Mouse (Mus musculus) neural tube, embryonic 10.5 days (tissue): ENCODE measurements around the gene Gm45799.

Source experiments
- DNase-seq: peaks from one replicate; pipeline ENCODE4 v3.0.0-alpha.2; 2017; ENCODE audit warnings: low spot score; ENCODE audit errors: extremely low spot score

Gene Gm45799

GRCm38 (mm10) chr7:105640233-105640893 lies at the start of gene Gm45799, which contains the start of gene Arfip2:
TSS of gene Gm45799 (plus strand) at chr7:105640552.
TSS of gene Arfip2 (minus strand) at chr7:105640416.
- peak; percentile 94 for DNase-seq

DNA sequence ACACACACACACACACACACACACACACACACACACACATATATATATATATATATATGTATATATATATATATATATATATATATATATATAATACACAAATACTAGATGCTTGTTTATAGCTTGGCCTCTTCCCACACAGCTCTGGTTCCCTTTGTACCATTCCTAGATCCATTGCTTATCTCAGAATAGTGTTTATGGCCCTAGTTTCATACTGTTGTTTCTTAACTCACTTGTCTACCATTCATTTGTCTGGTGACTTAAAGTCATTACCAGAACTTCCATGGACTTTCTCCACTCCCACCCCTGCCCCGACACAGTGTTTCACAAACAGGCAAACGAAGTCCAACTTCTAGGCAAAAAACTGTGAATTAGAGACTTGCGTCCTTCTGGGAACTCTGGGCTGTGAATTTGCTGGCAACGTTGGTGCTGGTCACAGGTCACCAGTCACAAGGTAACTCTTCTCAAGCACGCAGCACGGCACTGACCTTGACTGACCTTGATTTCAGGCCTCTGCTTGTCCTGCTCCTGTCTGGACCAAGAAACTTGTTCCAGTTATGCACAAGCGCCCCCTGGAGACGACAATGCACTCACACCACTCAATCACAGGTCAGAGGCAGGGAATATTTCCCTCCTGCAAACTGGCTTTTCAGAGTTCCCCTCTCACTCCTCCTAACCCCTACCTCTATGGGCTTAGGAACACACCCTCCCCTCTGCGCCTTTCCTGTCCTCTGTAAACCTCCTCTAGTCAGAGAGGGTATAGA lies 37.3 kb upstream of the Gm45799 start:
- peak; percentile 59 for DNase-seq

DNA sequence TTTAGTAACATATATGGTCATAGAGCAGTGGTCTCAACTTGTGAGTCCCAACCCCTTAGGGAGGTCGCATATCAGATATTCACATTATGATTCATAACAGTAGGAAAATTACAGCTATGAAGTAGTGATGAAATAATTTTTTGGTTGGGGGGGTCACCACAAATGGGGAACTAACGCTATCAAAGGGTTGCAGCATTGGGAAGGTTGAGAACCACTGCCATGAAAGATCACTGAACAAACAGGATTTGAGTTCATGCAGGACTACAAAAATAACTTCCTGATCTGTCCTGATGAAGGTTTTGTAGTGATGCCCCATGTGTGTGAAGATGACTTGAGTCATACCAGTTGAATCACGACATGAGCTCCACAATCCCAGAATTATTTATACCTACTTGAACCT lies 31.9 kb upstream of the Gm45799 start:
- DNase-seq = no peak

DNA sequence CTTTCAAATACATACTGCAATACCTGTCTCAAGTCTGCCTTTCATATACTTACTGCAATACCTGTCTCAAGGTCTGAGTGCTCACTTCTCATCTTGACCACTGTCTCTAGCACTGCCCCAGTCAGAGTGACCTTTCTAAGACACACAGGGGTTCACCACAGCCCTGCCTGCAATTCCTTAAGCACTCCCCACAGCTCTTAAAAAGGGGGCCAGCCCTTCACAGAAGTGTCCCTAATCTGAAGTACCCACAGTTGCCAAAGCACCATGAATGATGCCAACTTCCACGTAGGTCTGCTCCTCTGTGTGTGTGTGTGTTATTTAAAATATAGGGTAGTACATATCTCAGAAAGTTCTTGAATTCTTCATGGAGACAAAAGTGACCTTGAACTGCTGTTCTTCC lies 28.6 kb upstream of the Gm45799 start:
- no peak for DNase-seq

DNA sequence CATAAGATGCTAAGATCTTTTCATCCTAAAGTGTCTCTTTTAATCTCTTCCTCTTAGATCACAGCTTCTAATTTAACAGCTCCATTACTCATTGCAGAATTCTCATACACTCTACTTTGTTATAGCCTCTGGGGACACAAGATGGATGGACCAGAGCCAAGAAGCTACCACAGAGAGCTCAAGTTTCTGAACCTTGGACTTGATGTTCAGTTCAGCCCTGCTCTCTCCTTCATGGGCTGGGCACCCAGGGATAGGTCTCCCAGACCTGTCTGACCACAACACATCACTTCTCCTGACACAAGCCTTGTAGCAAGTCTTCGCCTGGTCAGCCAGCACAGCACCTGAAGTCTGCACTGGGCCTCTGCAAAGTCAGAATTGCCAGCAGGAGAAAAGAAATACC lies 26.0 kb upstream of the Gm45799 start:
- no peak for DNase-seq

- DNase-seq = no peak
Observed at GRCm38 (mm10) chr7:105615720-105616119, 24.6 kb upstream of the Gm45799 start.

GRCm38 (mm10) chr7:105616561-105616960 lies 23.8 kb upstream of the Gm45799 start:
- DNase-seq = no peak

- DNase-seq = no peak
Observed at GRCm38 (mm10) chr7:105617810-105618209, 22.5 kb upstream of the Gm45799 start.

DNA sequence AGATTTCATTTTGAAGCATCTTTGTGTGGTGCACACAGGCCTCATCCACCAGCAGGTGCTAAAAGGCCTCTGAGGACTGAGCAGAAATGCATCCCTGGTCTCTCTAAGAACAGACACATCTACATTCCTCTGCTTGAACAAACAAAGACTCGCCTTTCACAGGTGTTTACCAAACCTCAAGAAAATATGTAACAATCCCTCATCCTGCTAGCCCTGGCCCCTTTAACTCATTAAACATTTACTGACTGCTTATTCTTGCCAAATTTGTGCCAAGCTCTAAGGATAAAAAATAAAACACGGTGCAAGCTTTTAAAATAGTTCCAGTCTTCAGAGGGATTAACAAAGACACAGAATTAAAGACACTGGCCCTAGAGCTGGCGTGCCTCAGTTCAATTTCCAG lies 20.7 kb upstream of the Gm45799 start:
- no peak for DNase-seq

DNA sequence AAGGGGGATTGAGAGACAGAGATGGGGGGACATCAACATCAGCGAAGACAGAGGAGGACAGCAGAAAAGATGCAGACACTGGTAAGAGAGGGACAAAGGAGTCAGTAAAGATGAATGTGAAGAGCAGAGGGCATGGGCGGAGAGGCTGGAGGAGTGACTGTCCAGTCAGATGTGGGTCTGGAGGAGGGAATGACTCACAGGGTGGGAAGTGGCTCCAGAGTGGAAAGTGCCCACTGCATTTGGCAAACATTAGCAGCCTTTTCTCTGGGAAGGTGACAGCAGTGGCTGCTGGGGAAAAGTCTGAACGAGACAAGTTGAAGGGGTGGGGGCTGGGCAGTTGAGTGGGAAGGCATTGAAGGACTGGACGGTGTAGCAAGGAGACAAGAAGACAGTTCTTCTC lies 19.3 kb upstream of the Gm45799 start:
- DNase-seq = no peak

DNA sequence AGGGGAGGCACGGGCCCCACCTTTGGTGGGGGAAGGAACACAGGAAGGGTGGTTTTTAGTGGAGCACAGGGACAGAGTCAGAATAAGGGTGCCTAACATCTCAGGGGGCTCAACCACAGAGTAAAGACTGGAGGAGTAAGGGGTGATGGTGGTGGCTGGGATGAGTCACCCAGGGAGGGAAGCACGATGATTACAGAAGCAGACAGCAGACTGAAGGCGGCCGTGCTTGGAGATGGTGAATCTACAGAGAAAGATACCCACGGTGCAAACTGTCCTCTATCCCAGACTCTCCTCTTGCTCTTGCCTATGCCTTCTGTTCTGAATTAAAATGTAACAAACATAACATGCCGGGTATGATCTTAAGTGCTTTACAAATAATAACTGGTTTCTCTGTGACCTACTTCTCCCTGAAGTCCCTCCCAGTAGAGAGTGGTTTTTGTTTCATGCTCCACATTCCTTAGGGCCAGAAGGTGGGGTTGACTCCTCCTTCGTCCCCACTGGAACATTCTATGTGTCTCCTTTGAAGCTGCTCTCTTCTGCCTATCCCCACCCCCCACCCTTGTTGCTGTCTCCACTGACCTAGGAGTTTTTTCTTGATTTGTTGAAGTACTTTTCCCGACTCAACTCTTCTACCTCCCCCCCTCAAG lies 18.6 kb upstream of the Gm45799 start:
- DNase-seq = no peak

GRCm38 (mm10) chr7:105625397-105625796 lies 15.0 kb upstream of the Gm45799 start:
- no peak for DNase-seq

DNA sequence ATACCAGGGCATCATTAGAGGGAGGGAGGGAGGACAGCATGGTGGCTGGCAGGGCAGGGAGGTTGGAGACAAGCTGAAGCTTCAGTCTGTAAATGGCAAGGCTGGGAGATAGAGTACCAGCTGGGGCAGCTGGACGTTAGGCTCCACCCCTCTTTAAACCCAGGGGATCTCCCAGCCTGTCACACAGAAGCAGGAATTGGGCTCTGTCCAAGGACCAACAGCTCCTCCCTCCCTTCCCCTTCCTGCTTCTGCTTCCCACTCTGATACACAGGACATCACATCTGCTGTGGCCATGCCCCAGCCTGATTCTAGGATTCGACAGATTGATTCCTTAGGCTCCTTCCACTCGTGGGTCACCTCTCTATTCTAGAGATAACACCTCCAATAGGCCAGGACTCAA lies 11.7 kb upstream of the Gm45799 start:
- no peak for DNase-seq

GRCm38 (mm10) chr7:105632551-105632972 lies 7.8 kb upstream of the Gm45799 start:
- peak; percentile 26 for DNase-seq

GRCm38 (mm10) chr7:105633127-105633800 lies 7.1 kb upstream of the Gm45799 start, which contains the start of gene Trim3:
TSS of gene Trim3 (minus strand) at chr7:105633571.
- DNase-seq = peak; percentile 91

DNA sequence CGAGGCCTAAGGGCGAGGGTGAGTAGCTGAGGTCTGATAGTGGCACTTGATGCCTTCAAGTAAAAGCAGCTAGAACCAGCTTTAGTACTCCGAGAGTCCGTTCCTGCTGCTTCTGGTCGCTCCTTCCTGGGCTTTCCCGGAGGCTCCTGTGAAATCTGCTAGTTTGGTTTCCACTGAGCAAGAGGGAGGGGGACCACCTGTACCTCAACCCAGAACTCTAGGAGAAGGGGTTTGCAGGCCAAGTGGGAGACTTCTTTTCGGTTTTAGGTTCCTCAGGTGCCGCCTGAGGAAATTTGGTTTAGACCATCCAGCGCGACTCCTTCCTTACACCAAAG lies 6.6 kb upstream of the Gm45799 start:
- no peak for DNase-seq

DNA sequence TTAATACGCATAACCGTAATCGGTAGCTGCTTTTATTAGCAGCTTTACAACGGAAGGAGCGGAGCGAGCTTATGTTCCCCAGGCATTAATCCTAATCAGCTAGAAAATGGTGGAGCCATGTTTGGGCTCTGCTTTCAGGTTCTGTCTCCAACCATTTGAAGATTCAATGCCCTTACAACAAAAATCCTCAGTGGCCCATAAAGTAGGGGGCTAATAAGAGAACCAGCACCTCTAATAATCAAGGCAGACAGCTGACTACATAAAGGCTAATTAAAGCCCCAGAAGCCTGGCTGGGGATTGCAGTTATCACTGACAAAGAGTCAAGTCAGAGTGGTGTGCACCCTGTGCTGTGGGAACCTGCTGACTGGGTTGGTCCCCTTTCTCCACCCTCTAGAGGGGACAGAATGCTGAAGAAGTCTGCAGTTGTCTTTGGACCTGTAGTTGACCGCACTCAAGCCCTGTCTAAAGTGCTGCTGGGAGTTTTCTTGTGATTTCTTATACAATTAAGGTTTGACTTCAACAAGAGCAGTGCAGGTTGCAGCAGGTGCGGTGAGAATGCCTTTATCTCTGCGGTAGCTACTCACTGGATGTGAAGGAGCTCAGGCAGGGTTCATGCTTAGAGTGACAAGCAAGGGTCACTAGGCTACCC lies 6.0 kb upstream of the Gm45799 start:
- no peak for DNase-seq

- no peak for DNase-seq
Observed at GRCm38 (mm10) chr7:105635726-105636125, 4.6 kb upstream of the Gm45799 start.

GRCm38 (mm10) chr7:105638776-105639175 lies 1.6 kb upstream of the Gm45799 start:
- no peak for DNase-seq

DNA sequence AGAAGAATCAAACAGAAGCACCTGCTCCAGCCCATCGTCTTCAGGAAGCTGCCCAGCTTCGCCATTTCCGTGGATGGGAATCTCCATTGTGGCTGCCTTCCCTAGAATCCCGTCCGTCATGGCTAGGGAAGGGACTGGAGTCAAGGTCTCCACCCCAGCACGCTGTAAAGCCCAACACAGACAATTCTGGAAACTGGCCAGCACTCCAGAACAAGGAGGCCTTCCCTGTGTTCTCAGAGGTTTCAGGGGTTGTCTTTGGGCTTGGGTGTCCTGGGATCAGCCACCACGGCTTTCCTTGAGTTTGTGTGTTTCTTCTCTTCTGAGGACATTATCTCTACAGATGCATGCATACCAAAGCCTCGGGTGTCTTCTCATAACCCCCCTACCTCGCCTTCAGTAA lies 1.0 kb upstream of the Gm45799 start:
- DNase-seq = no peak

DNA sequence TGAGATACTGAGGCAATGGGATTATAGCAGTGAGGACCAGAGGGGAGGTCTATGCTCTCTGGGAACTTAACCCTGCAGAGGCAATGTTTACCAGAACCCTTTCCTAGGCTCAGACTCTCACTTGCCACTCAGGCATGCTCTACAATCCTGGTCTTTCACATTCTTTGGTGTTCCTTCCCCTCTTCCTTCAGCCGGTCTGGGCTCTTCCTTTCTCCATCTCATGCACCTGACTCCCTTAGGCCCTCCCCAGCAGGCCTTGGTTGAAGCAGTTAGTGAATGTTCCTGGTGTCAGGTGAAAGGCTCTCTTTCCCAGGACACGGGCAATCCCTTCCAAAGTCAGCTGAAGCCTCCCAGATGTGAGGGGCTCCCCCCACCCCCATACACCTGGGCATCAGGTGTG lies 596 bp upstream of the Gm45799 start, which contains the start of gene Timm10b:
Gene Timm10b, plus strand, starts transcription at position 301 of the 400 bp plus-strand sequence.
- DNase-seq = no peak
